Mouse (Mus musculus): Measurements from ENCODE around the gene Bcap29.

GRCm38 (mm10) chr12:31581319-31581810, 53.1 kb downstream of the Bcap29 start:
- TF ChIP-seq CTCF (IDR thresholded peaks at IDR 0.05; ENCODE audit: extremely low read depth, insufficient read length, insufficient replicate concordance, low read depth, low read length) = no peak
- no peak for TF ChIP-seq POLR2A (IDR thresholded peaks at IDR 0.05; ENCODE audit: low read depth, low read length)

Measured in small intestine, adult 2 months (tissue).